Mouse (Mus musculus): ENCODE measurements at regions not wholly inside any gene's neighbourhood (a gene's known extent, or its start where the extent isn't known, plus 50 kb on each side); places are given as distances from the start of the nearest gene placed in this dataset.
"Not testable (repeated sequence)": the region's sequence is repeated elsewhere in the genome, so short reads cannot be mapped to it uniquely, and the experiment has no call there.

DNA sequence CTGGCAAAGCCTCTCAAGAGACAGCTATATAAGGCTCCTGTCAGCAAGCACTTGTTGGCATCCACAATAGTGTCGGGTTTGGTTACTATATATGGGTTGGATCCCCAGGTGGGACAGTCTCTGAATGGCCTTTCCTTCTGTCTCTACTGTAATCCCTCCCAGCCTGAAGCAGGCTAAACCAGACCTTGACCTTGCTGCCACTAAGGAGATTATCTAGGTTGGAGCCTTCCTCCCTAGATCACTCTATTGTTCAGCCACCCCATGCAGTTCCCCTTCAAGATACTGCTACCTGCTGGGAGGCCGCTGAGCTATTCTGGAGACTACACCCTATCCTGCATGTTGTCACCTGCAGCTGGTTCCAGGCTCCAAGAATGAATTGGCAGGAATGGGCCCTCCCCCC, 712.7 kb downstream of the A830018L16Rik start:
- H3K9me3 ChIP-seq; H3K9ac ChIP-seq (replicated peaks); ATAC-seq (ENCODE audit: insufficient number of reproducible peaks, insufficient read depth, low FRiP score, low TSS enrichment, low read depth); H3K36me3 ChIP-seq; H3K4me1 ChIP-seq (replicated peaks); H3K27me3 ChIP-seq; H3K4me2 ChIP-seq; H3K27ac ChIP-seq; H3K4me3 ChIP-seq (replicated peaks): not testable (repeated sequence)
- 62% methylated on average over 2 of the region's 2 CpGs for WGBS

DNA sequence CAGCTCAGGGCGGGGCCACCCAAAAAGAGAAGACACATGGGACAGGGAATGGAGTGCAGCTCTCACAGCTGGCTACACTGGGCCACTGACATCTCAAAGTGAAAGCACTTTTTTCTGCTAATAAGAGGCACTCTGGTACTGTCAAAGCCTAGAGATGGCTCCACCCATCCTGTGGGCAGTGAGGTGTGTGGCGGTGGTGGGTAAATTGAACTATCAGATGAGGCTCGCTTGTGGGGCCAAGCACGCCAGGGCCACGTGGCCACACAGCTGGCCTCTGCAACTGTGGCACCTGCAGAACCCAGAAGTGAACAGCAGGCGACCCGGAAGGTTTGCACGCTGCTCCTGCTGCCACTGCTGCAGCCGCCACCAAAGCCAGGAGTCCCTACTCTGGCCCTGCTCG, 756.6 kb downstream of the A830018L16Rik start:
- H3K36me3 ChIP-seq = no peaks in the 10 kb centered on the region
- H3K27me3 ChIP-seq = no peaks in the 10 kb centered on the region
- no peak overlapping the region for H3K4me3 ChIP-seq (replicated peaks)
- H3K9me3 ChIP-seq = no peaks in the 10 kb centered on the region
- no peak overlapping the region for H3K4me2 ChIP-seq
- no peak for ATAC-seq (ENCODE audit: insufficient number of reproducible peaks, insufficient read depth, low FRiP score, low TSS enrichment, low read depth)
- H3K4me1 ChIP-seq (replicated peaks) = no peaks in the 10 kb centered on the region
- 91% methylated on average over 10 of the region's 10 CpGs for WGBS
- H3K27ac ChIP-seq = no peak overlapping the region
- no peak overlapping the region for H3K9ac ChIP-seq (replicated peaks)

DNA sequence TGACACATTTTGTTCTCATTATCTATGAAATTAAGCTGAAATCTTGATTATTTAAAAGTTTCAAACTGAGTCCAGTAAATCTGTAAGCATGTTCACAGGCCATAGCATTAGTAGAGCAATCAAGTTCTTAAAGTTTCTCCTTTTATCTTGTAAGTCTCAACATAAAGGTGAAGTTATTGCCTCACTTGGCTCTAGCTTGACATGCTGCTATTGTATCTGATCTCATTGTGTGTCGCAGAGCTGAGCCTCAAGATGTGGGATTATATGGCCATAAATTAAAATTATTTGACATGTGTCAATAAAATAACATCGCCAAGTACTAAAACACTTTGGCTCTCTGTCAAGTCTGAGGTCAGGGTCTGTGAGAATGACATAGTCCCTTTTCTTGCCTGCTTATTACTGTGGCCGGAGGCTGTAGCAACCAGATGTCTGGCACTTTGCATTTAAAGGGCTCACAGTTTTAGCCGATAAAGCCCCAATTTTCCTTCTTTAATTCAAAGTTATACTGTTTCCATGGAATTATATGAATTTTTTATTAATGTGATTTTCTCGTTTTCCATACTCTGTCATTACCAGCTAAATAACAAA, 775.8 kb downstream of the A830018L16Rik start:
- no peak overlapping the region for H3K4me2 ChIP-seq
- H3K36me3 ChIP-seq = no peaks in the 10 kb centered on the region
- no peak overlapping the region for H3K4me3 ChIP-seq (replicated peaks)
- ATAC-seq (ENCODE audit: insufficient number of reproducible peaks, insufficient read depth, low FRiP score, low TSS enrichment, low read depth) = peak; percentile 85; the same call in 1 of the 2 replicates
- no peak overlapping the region for H3K9ac ChIP-seq (replicated peaks)
- H3K27me3 ChIP-seq = no peaks in the 10 kb centered on the region
- 35% methylated on average over 5 of the region's 5 CpGs for WGBS
- no peak overlapping the region for H3K27ac ChIP-seq
- H3K9me3 ChIP-seq = no peaks in the 10 kb centered on the region
- H3K4me1 ChIP-seq (replicated peaks) = no peaks in the 10 kb centered on the region; the same call in none of the 2 replicates

DNA sequence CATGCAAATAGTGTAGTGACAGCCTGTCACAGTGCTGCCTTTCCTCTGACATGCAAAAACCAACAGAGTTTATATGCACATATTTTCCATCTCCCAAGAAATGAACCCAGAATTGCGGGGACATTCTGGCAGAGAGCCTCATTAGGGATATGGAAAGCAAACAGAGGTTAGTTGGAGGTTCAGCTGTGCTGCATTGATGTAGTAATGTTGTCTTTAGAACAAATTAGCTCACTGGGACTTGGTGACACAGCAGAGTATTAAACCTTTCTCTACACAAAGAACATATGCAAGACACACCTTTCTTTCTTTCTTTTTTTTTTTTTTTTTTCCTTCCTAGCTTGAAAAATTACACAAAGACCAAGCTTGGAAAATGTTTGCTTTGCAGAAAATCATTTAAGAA, 778.7 kb downstream of the A830018L16Rik start:
- Histone ChIP-seq H3K4me3 (replicated peaks) (no peak overlapping the region), H3K9me3 (no peaks in the 10 kb centered on the region), H3K36me3 (no peaks in the 10 kb centered on the region), H3K4me2 (no peak overlapping the region), H3K27me3 (no peaks in the 10 kb centered on the region), H3K9ac (replicated peaks) (no peak overlapping the region), H3K4me1 (replicated peaks) (no peaks in the 10 kb centered on the region; the same call in none of the 2 replicates), H3K27ac (peak overlapping the region; percentile 57; the same call in 1 of the 2 replicates)
- WGBS = 55% methylated on average over 1 of the region's 1 CpGs
- peak; percentile 74; the same call in 1 of the 2 replicates for ATAC-seq (ENCODE audit: insufficient number of reproducible peaks, insufficient read depth, low FRiP score, low TSS enrichment, low read depth)

DNA sequence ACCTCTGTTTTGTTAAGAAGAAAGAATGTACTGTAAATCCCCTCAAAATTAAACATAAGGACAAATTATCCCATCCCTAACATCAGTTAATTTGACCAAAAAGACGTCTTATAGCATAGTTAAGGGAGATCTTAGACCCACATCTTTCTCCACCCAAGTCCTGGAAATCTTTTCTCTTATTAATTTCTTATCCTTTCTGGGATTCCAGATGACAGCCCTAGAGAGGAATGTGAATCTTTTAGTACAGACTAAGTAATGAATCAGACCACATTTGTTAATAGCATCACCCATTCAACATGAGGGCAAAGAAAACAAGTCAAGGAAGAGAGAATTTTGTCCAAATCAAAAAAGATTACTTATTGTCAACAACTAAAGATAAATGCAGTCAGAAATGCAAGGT, 817.2 kb downstream of the A830018L16Rik start:
- ATAC-seq (ENCODE audit: insufficient number of reproducible peaks, insufficient read depth, low FRiP score, low TSS enrichment, low read depth) = no peak
- H3K4me2 ChIP-seq = no peak overlapping the region
- H3K27ac ChIP-seq = no peak overlapping the region
- WGBS = 66% methylated on average over 1 of the region's 1 CpGs
- H3K4me3 ChIP-seq (replicated peaks) = no peak overlapping the region
- H3K27me3 ChIP-seq = no peaks in the 10 kb centered on the region
- no peaks in the 10 kb centered on the region for H3K36me3 ChIP-seq
- no peak overlapping the region for H3K9ac ChIP-seq (replicated peaks)
- H3K9me3 ChIP-seq = no peaks in the 10 kb centered on the region
- H3K4me1 ChIP-seq (replicated peaks) = no peaks in the 10 kb centered on the region

DNA sequence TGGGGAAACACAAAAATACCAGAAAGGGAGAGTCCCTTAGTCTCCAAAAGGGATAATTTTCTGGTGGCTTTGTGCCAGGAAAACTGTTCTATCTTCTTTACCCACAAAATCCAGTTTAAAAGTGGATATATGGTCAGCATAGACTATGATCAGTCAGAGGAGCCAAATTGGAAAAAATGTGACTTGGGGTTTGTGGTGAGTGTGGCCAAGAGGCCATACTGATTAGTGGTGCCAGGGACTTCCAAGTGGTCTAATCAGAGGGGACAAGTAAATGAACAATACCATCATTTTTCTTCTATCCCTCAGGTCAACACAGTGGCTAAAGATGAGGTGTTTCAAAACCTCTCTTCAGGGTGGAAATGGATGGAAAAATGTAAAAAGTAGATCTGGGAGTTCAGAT, 828.2 kb downstream of the A830018L16Rik start:
- ATAC-seq (ENCODE audit: insufficient number of reproducible peaks, insufficient read depth, low FRiP score, low TSS enrichment, low read depth) = no peak
- no peak overlapping the region for H3K27ac ChIP-seq
- no peak overlapping the region for H3K4me2 ChIP-seq
- no peaks in the 10 kb centered on the region for H3K36me3 ChIP-seq
- H3K9ac ChIP-seq (replicated peaks) = no peak overlapping the region
- H3K27me3 ChIP-seq = no peaks in the 10 kb centered on the region
- no peak overlapping the region for H3K4me3 ChIP-seq (replicated peaks)
- H3K9me3 ChIP-seq = no peaks in the 10 kb centered on the region
- H3K4me1 ChIP-seq (replicated peaks) = no peaks in the 10 kb centered on the region

DNA sequence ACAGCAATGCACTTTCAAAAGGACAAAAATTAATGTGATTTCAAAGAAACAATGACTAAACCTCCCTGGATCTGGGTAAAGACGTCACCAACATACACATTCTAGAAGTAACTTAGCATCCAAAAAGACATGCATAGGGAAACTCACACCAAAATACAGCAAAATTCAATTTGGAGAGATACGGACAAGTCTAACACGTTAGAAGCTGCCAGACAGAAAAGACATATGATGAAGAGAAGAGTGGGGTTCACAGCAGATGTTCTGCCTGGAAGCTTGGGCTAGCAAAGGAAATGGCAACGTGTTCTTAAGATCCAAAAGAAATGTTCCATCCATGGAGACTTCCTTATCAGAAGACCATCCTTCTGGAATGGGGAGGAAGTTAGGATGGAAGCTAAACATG, 868.6 kb downstream of the A830018L16Rik start:
- no peak overlapping the region for H3K4me2 ChIP-seq
- no peak for ATAC-seq (ENCODE audit: insufficient number of reproducible peaks, insufficient read depth, low FRiP score, low TSS enrichment, low read depth)
- H3K4me3 ChIP-seq (replicated peaks) = no peak overlapping the region
- no peaks in the 10 kb centered on the region for H3K27me3 ChIP-seq
- no peak overlapping the region for H3K27ac ChIP-seq
- H3K4me1 ChIP-seq (replicated peaks) = no peaks in the 10 kb centered on the region
- H3K9me3 ChIP-seq = no peaks in the 10 kb centered on the region
- H3K9ac ChIP-seq (replicated peaks) = no peak overlapping the region
- WGBS = 92% methylated on average over 4 of the region's 4 CpGs
- no peaks in the 10 kb centered on the region for H3K36me3 ChIP-seq

DNA sequence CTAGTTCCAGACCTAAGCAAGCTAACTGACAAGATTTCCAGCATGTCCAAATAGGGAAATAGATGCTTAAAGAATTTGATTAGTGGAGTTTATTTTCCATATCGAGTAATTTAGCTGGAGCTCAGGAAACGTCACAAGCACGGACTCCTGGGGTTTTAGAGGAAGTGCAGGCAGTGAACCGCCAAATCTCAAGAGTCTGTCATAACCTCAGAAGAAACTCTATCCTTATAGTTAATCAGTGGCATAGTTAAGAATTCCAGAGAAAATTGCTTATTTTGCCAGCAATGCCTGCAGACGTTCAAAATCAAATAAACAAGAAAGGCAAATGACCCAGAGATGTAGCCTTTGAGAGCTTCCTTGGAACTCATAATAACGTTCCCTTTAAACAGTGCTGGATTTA, 871.6 kb downstream of the A830018L16Rik start:
- H3K9me3 ChIP-seq = no peaks in the 10 kb centered on the region
- H3K4me2 ChIP-seq = no peak overlapping the region
- no peak overlapping the region for H3K4me3 ChIP-seq (replicated peaks)
- H3K9ac ChIP-seq (replicated peaks) = no peak overlapping the region
- H3K4me1 ChIP-seq (replicated peaks) = no peaks in the 10 kb centered on the region
- no peaks in the 10 kb centered on the region for H3K27me3 ChIP-seq
- WGBS = 50% methylated on average over 6 of the region's 6 CpGs
- no peak overlapping the region for H3K27ac ChIP-seq
- no peak for ATAC-seq (ENCODE audit: insufficient number of reproducible peaks, insufficient read depth, low FRiP score, low TSS enrichment, low read depth)
- H3K36me3 ChIP-seq = no peaks in the 10 kb centered on the region

DNA sequence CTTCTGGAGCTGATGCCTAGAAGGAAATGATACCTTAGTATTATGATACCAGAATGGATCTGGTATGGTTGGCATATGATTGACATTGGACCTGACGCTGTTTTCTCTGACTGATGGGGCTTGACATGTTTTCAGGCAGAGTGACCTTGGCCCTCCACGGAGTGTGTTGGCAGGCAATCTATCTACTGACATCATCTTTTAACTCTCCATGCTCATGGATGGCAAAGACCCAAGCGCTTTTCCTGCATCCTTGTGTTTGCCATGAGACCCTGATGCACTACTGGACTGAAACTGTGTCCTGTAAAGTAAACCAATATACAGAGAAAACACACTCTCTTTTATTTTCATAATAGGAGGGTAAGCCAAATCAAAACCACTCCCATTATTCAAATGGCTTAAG, 872.1 kb downstream of the A830018L16Rik start:
- no peak overlapping the region for H3K4me2 ChIP-seq
- 84% methylated on average over 3 of the region's 3 CpGs for WGBS
- H3K27ac ChIP-seq = no peak overlapping the region
- ATAC-seq (ENCODE audit: insufficient number of reproducible peaks, insufficient read depth, low FRiP score, low TSS enrichment, low read depth) = no peak
- no peak overlapping the region for H3K4me3 ChIP-seq (replicated peaks)
- no peaks in the 10 kb centered on the region for H3K4me1 ChIP-seq (replicated peaks)
- no peaks in the 10 kb centered on the region for H3K27me3 ChIP-seq
- H3K9me3 ChIP-seq = no peaks in the 10 kb centered on the region
- H3K36me3 ChIP-seq = no peaks in the 10 kb centered on the region
- H3K9ac ChIP-seq (replicated peaks) = no peak overlapping the region

DNA sequence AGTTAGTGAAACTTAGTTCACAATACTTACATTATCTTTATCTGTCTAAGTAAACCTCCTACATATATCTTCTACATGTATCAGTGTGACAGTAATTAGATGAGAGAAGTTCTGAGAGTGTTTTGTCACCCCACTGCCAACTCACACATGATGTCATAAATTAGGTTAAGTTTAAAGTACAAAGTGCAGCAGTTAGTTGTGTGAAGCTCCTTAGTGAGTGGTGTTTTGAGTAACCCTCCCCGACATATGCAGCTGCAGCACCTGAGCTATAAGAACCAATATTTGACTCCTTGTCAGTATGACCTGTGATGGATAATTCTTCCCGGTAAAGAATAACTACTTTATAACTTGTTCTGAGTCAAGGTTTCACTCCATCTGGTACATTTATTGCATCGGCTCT, 874.6 kb downstream of the A830018L16Rik start:
- no peak for ATAC-seq (ENCODE audit: insufficient number of reproducible peaks, insufficient read depth, low FRiP score, low TSS enrichment, low read depth)

DNA sequence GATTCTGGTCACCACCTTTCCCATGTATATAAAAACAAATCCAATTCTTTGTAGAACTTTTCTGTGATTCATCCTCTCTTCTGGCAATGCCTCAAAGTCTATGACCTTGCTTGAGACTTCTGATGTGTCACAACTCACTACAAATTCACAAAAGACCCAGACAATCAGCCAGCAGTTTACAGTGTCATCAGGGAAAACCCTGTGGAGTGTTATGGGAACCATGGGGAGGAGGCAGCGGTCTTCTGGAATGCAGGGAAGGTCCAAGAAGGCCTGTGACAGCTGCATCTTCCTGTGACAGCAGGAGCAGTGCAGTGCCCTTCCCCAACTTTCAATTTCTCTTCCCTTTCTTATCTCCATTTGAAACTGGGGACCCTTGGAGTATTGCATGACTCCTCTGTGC, 877.9 kb downstream of the A830018L16Rik start:
- no peaks in the 10 kb centered on the region for H3K9me3 ChIP-seq
- no peaks in the 10 kb centered on the region for H3K27me3 ChIP-seq
- WGBS = 70% methylated on average over 1 of the region's 1 CpGs
- no peaks in the 10 kb centered on the region for H3K36me3 ChIP-seq
- no peak overlapping the region for H3K4me2 ChIP-seq
- H3K4me1 ChIP-seq (replicated peaks) = no peaks in the 10 kb centered on the region
- H3K4me3 ChIP-seq (replicated peaks) = no peak overlapping the region
- ATAC-seq (ENCODE audit: insufficient number of reproducible peaks, insufficient read depth, low FRiP score, low TSS enrichment, low read depth) = no peak
- no peak overlapping the region for H3K27ac ChIP-seq
- H3K9ac ChIP-seq (replicated peaks) = no peak overlapping the region

More for the DNA sequence above, 874.6 kb downstream of the A830018L16Rik start:
- Histone ChIP-seq H3K9ac (replicated peaks) (no peak overlapping the region), H3K4me2 (no peak overlapping the region), H3K36me3 (no peaks in the 10 kb centered on the region), H3K4me1 (replicated peaks) (no peaks in the 10 kb centered on the region), H3K27ac (no peak overlapping the region), H3K4me3 (replicated peaks) (no peak overlapping the region), H3K9me3 (no peaks in the 10 kb centered on the region), H3K27me3 (no peaks in the 10 kb centered on the region)
- 91% methylated on average over 3 of the region's 3 CpGs for WGBS

DNA sequence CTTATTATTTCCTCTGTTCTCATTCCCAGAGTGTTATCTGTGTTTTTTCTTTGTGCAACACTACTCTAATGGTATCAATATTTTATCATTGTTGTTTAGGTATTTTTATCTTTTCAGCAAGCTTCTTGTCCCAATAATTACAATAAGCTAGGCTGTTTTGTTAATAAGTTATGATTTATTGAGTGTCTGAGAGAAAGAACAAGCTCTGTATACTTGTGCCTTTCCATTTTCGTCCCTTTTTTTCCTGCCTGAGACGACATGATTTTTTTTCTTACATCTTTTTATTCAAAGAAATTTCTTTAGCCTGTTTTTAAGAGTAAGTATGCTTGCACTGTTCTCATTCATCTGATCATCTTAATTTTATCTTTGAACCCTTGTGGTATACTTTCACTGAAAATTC, 904.1 kb downstream of the A830018L16Rik start:
- H3K27me3 ChIP-seq = no peaks in the 10 kb centered on the region
- H3K4me3 ChIP-seq (replicated peaks) = no peak overlapping the region
- H3K9ac ChIP-seq (replicated peaks) = no peak overlapping the region
- H3K9me3 ChIP-seq = no peaks in the 10 kb centered on the region
- no peak overlapping the region for H3K27ac ChIP-seq
- WGBS = 79% methylated on average over 2 of the region's 2 CpGs
- no peaks in the 10 kb centered on the region for H3K36me3 ChIP-seq
- no peak for ATAC-seq (ENCODE audit: insufficient number of reproducible peaks, insufficient read depth, low FRiP score, low TSS enrichment, low read depth)
- H3K4me2 ChIP-seq = no peak overlapping the region
- no peaks in the 10 kb centered on the region for H3K4me1 ChIP-seq (replicated peaks)
